Mouse (Mus musculus) lung, postnatal 0 days (tissue): ENCODE data around the gene Foxb1.

ENCODE experiments used
- CTCF ChIP-seq: IDR thresholded peaks from 2 replicates; pipeline ENCODE4 v1.5.1; 2016; ENCODE audit warnings: antibody characterized with exemption, mild to moderate bottlenecking
- EP300 ChIP-seq: IDR thresholded peaks from 2 replicates; pipeline ENCODE4 v1.6.1; 2016; ENCODE audit warnings: antibody characterized with exemption, mild to moderate bottlenecking, control low read depth

DNA sequence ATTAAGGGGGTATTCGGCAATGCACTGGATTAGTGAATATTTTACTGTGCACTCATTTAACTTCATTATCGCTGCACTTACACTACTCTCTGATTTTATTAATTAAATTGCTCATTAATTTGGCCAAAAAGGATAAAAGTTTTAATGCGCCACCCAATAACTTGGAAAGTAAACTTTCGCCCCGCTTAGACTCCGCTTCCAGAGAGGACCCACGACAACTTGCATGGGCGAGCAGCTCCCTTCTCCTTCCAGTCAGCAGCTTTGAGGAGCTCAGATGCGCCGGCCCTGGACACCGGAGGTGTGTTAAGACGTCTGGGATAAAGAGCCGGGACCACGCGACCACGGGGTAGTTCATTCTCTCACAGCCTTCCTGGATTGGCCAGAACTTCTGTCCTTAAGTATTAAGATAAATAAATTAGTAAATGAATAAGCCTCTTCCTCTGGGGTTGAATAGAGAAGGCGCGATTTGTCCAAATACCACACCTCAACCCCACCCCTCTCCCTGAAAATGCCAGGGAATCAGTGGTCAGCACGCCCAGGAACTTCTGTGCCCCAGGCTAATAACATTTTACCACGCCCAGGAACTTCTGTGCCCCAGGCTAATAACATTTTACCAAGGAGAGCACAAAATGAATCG is 9.3 kb upstream of the Foxb1 start:
- TF ChIP-seq CTCF (no peak), EP300 (no peak)
